Mouse (Mus musculus) heart, postnatal 0 days (tissue): ENCODE measurements around the gene Ebf3. TPM values are rescaled to one million over a fixed set of nuclear protein-coding genes. Genes with fewer than 3 reads are reported as not detected.

Source experiments
- ATAC-seq: fragments of 200-750 bp; cut with Nextera tagmentation; 2 replicates; pipeline ENCODE4 v1.8.0; 2017; ENCODE audit warnings: low read depth, moderate number of reproducible peaks, moderate library complexity; ENCODE audit not compliant: insufficient read depth
- DNase-seq: peaks from one replicate; pipeline ENCODE4 v3.0.0-alpha.2; 2016; ENCODE audit warnings: low spot score
- H3K27ac ChIP-seq: fragments of 300-500 bp; sonication (generic); 2 replicates; pipeline ENCODE4 v1.5.1; 2014; ENCODE audit warnings: low read depth, mild to moderate bottlenecking
- H3K27me3 ChIP-seq: fragments of 300-500 bp; sonication (generic); 2 replicates; pipeline ENCODE4 v1.6.1; 2014; ENCODE audit warnings: low read length, mixed read lengths; ENCODE audit not compliant: control insufficient read depth, insufficient read depth
- H3K36me3 ChIP-seq: fragments of 300-500 bp; sonication (generic); replicated peaks from 2 replicates; pipeline ENCODE4 v1.6.1; 2014; ENCODE audit warnings: low read length, mixed read lengths; ENCODE audit not compliant: control insufficient read depth, insufficient read depth
- H3K4me1 ChIP-seq: fragments of 300-500 bp; sonication (generic); 2 replicates; pipeline ENCODE4 v1.6.1; 2014; ENCODE audit warnings: antibody characterized with exemption; ENCODE audit not compliant: control insufficient read depth, insufficient read depth
- H3K4me2 ChIP-seq: fragments of 300-500 bp; sonication (generic); 2 replicates; pipeline ENCODE4 v1.6.1; 2014; ENCODE audit warnings: low read depth, mild to moderate bottlenecking, low read length, moderate library complexity
- H3K4me3 ChIP-seq: fragments of 300-500 bp; sonication (generic); 2 replicates; pipeline ENCODE4 v1.5.1; 2014; ENCODE audit warnings: low read depth, low read length
- H3K9ac ChIP-seq: fragments of 300-500 bp; sonication (generic); replicated peaks from 2 replicates; pipeline ENCODE4 v1.6.1; 2014; ENCODE audit warnings: low read depth, low read length, mixed read lengths
- H3K9me3 ChIP-seq: fragments of 300-500 bp; sonication (generic); replicated peaks from 2 replicates; pipeline ENCODE4 v1.6.1; 2016; ENCODE audit warnings: low read length; ENCODE audit not compliant: control insufficient read depth
- CTCF ChIP-seq: IDR thresholded peaks from 2 replicates; pipeline ENCODE4 v1.5.1; 2016; ENCODE audit warnings: antibody characterized with exemption, control low read depth, low read depth
- EP300 ChIP-seq: IDR thresholded peaks from 2 replicates; pipeline ENCODE4 v1.6.1; 2016; ENCODE audit warnings: antibody characterized with exemption, low read depth
- WGBS: fragments of 180-500 bp; shearing (Covaris S2); extraction: QIAGEN DNeasy Blood & Tissue Kit; methylation state at CpG from one replicate; pipeline ENCODE4 v1.1.7; 2014; 5-methylcytosine and 5-hydroxymethylcytosine counted together
- polyA plus RNA-seq: library from polyadenylated mRNA; unstranded; fragments of >200 nt; fragmentation: Nextera tagmentation; extraction: Ambion mirVana; gene quantifications from 2 replicates; pipeline ENCODE4 v1.2.1, GENCODE M21; 2015
- total RNA-seq: library from RNA; depleted of rRNA; stranded (reverse); fragments of >200 nt; gene quantifications from 2 replicates; pipeline ENCODE4 v1.2.3, GENCODE M21; 2014; ENCODE audit warnings: low replicate concordance; rRNA removed

Gene Ebf3
- total and polyA plus RNA-seq, 2 experiments from 2014 or later = 1.1 to 3.7 TPM

GRCm38 (mm10) chr7:137159086-137159485 is 155.2 kb downstream of the Ebf3 start:
- H3K9ac ChIP-seq = no peak overlapping the region
- no peaks in the 10 kb centered on the region for H3K36me3 ChIP-seq
- no peak overlapping the region for H3K27ac ChIP-seq
- H3K4me3 ChIP-seq = no peak overlapping the region
- no peak for TF ChIP-seq CTCF
- no peak for TF ChIP-seq EP300
- H3K9me3 ChIP-seq = no peaks in the 10 kb centered on the region
- no peaks in the 10 kb centered on the region for H3K4me1 ChIP-seq
- no peaks in the 10 kb centered on the region for H3K27me3 ChIP-seq
- ATAC-seq (no peak), DNase-seq (no peak)
- no peak overlapping the region for H3K4me2 ChIP-seq

GRCm38 (mm10) chr7:137154623-137155022 is 159.6 kb downstream of the Ebf3 start:
- DNase-seq (no peak), ATAC-seq (no peak)
- no peaks in the 10 kb centered on the region for H3K9me3 ChIP-seq
- no peaks in the 10 kb centered on the region for H3K36me3 ChIP-seq
- WGBS = 66% methylated on average over 2 of the region's 2 CpGs
- no peak overlapping the region for H3K9ac ChIP-seq
- TF ChIP-seq EP300 (no peak), CTCF (no peak)
- no peaks in the 10 kb centered on the region for H3K4me1 ChIP-seq
- H3K4me2 ChIP-seq = no peak overlapping the region
- H3K27ac ChIP-seq = no peak overlapping the region
- H3K4me3 ChIP-seq = no peak overlapping the region
- no peaks in the 10 kb centered on the region for H3K27me3 ChIP-seq

GRCm38 (mm10) chr7:137151854-137152253 is 162.4 kb downstream of the Ebf3 start:
- 77% methylated on average over 2 of the region's 2 CpGs for WGBS
- Histone ChIP-seq H3K36me3 (no peaks in the 10 kb centered on the region), H3K4me1 (no peaks in the 10 kb centered on the region), H3K27me3 (no peaks in the 10 kb centered on the region), H3K27ac (no peak overlapping the region), H3K4me3 (no peak overlapping the region), H3K9ac (no peak overlapping the region), H3K4me2 (no peak overlapping the region), H3K9me3 (no peaks in the 10 kb centered on the region)
- DNase-seq (no peak), ATAC-seq (no peak)
- TF ChIP-seq EP300 (no peak), CTCF (no peak)

GRCm38 (mm10) chr7:137147101-137147500 is 167.1 kb downstream of the Ebf3 start:
- H3K4me2 ChIP-seq = no peak overlapping the region

More at GRCm38 (mm10) chr7:137147101-137147500, 167.1 kb downstream of the Ebf3 start:
- no peaks in the 10 kb centered on the region for H3K36me3 ChIP-seq
- no peaks in the 10 kb centered on the region; the same call in 1 of the 2 replicates for H3K9me3 ChIP-seq
- 83% methylated on average over 12 of the region's 12 CpGs for WGBS
- DNase-seq (no peak), ATAC-seq (no peak)
- H3K9ac ChIP-seq = no peak overlapping the region
- H3K27ac ChIP-seq = no peak overlapping the region
- TF ChIP-seq CTCF (no peak), EP300 (no peak)
- no peak overlapping the region for H3K4me3 ChIP-seq
- H3K4me1 ChIP-seq = no peaks in the 10 kb centered on the region
- H3K27me3 ChIP-seq = no peaks in the 10 kb centered on the region

Other genes starting within 250 kb of the Ebf3 start
- gene 9430038I01Rik, start 96.3 kb upstream of the Ebf3 start, total RNA-seq = 9.9 and 11.8 TPM in 2 replicates
- gene 9430038I01Rik, start 96.3 kb upstream of the Ebf3 start, polyA plus RNA-seq = 15.0 and 16.7 TPM in 2 replicates
- gene Glrx3, start 123.2 kb upstream of the Ebf3 start, total RNA-seq = 88.1 and 96.7 TPM in 2 replicates
- 162 and 164 TPM in 2 replicates for gene Glrx3, start 123.2 kb upstream of the Ebf3 start, polyA plus RNA-seq